Mouse (Mus musculus) neural tube, embryonic 12.5 days (tissue): Measurements from ENCODE around the gene Tnik. TPM values are rescaled to one million over a fixed set of nuclear protein-coding genes. Genes with fewer than 3 reads are reported as not detected.

ENCODE experiments used
- ATAC-seq: fragments of 200-750 bp; cut with Nextera tagmentation; 2 replicates; pipeline ENCODE4 v1.8.0; 2017; ENCODE audit warnings: low read depth, mild to moderate bottlenecking, moderate TSS enrichment, moderate library complexity; ENCODE audit not compliant: low FRiP score
- H3K27ac ChIP-seq: fragments of 300-500 bp; sonication (generic); 2 replicates; pipeline ENCODE4 v1.5.1; 2016
- H3K27me3 ChIP-seq: fragments of 300-500 bp; sonication (generic); replicated peaks from 2 replicates; pipeline ENCODE4 v1.6.1; 2016; ENCODE audit warnings: mild to moderate bottlenecking
- H3K36me3 ChIP-seq: fragments of 300-500 bp; sonication (generic); 2 replicates; pipeline ENCODE4 v1.6.1; 2016; ENCODE audit warnings: mild to moderate bottlenecking
- H3K4me1 ChIP-seq: fragments of 300-500 bp; sonication (generic); 2 replicates; pipeline ENCODE4 v1.6.1; 2016
- H3K4me2 ChIP-seq: fragments of 300-500 bp; sonication (generic); replicated peaks from 2 replicates; pipeline ENCODE4 v1.6.1; 2016; ENCODE audit warnings: mild to moderate bottlenecking
- H3K4me3 ChIP-seq: fragments of 300-500 bp; sonication (generic); 2 replicates; pipeline ENCODE4 v1.5.1; 2016
- H3K9ac ChIP-seq: fragments of 300-500 bp; sonication (generic); 2 replicates; pipeline ENCODE4 v1.6.1; 2016; ENCODE audit warnings: mild to moderate bottlenecking
- H3K9me3 ChIP-seq: fragments of 300-500 bp; sonication (generic); 2 replicates; pipeline ENCODE4 v1.6.1; 2016; ENCODE audit warnings: mild to moderate bottlenecking
- WGBS: fragments of 180-500 bp; shearing (Covaris S2); methylation state at CpG from one replicate; pipeline ENCODE4 v1.1.7; 2016; 5-methylcytosine and 5-hydroxymethylcytosine counted together
- polyA plus RNA-seq: library from polyadenylated mRNA; unstranded; fragments of >200 nt; fragmentation: Nextera tagmentation; extraction: Ambion mirVana; gene quantifications from 2 replicates; pipeline ENCODE4 v1.2.1, GENCODE M21; 2016

Tnik gene
- polyA plus RNA-seq, 1 experiment from 2014 or later: 50.6 TPM

- H3K4me2 ChIP-seq: no peak overlapping the region
- no peak overlapping the region for H3K4me3 ChIP-seq
- H3K4me1 ChIP-seq: no peaks in the 10 kb centered on the region
- H3K36me3 ChIP-seq: no peaks in the 10 kb centered on the region
- no peaks in the 10 kb centered on the region for H3K9me3 ChIP-seq
- no peak overlapping the region for H3K27ac ChIP-seq
- ATAC-seq: no peak
- no peaks in the 10 kb centered on the region for H3K27me3 ChIP-seq
- H3K9ac ChIP-seq: no peak overlapping the region
- WGBS: 83% methylated on average over 10 of the region's 10 CpGs
Measured at GRCm38 (mm10) chr3:28696162-28696561, 433.1 kb downstream of the Tnik start.

- Histone ChIP-seq H3K27me3 (no peaks in the 10 kb centered on the region), H3K9me3 (no peaks in the 10 kb centered on the region), H3K36me3 (no peaks in the 10 kb centered on the region), H3K4me3 (no peak within 1 kb of the TSS), H3K9ac (no peak within 1 kb of the TSS), H3K27ac (no peak within 1 kb of the TSS), H3K4me1 (no peaks in the 10 kb centered on the region), H3K4me2 (no peak within 1 kb of the TSS)
- WGBS: 93% methylated on average over 2 of the region's 2 CpGs
- no peak for ATAC-seq
Measured at GRCm38 (mm10) chr3:28697797-28698196, 434.8 kb downstream of the Tnik start, which contains the start of gene Slc2a2. TSS of gene Slc2a2 (plus strand) at chr3:28697903.

GRCm38 (mm10) chr3:28699601-28700000 is 436.6 kb downstream of the Tnik start:
- no peak for ATAC-seq
- H3K4me2 ChIP-seq: no peak overlapping the region

GRCm38 (mm10) chr3:28705522-28706137 is 442.6 kb downstream of the Tnik start:
- Histone ChIP-seq H3K4me3 (no peak overlapping the region), H3K4me1 (no peaks in the 10 kb centered on the region), H3K36me3 (no peaks in the 10 kb centered on the region), H3K27ac (no peak overlapping the region), H3K27me3 (no peaks in the 10 kb centered on the region), H3K9me3 (no peaks in the 10 kb centered on the region), H3K4me2 (no peak overlapping the region), H3K9ac (no peak overlapping the region)
- WGBS: 74% methylated on average over 10 of the region's 10 CpGs
- no peak for ATAC-seq

More at GRCm38 (mm10) chr3:28699601-28700000, 436.6 kb downstream of the Tnik start:
- no peaks in the 10 kb centered on the region for H3K27me3 ChIP-seq
- no peak overlapping the region for H3K9ac ChIP-seq
- no peaks in the 10 kb centered on the region for H3K9me3 ChIP-seq
- no peaks in the 10 kb centered on the region for H3K36me3 ChIP-seq
- no peak overlapping the region for H3K27ac ChIP-seq
- no peak overlapping the region for H3K4me3 ChIP-seq
- WGBS: 79% methylated on average over 4 of the region's 4 CpGs
- no peaks in the 10 kb centered on the region for H3K4me1 ChIP-seq

GRCm38 (mm10) chr3:28706736-28707135 is 443.7 kb downstream of the Tnik start:
- Histone ChIP-seq H3K4me3 (no peak overlapping the region), H3K9ac (no peak overlapping the region), H3K27ac (no peak overlapping the region), H3K4me2 (no peak overlapping the region), H3K9me3 (no peaks in the 10 kb centered on the region), H3K4me1 (no peaks in the 10 kb centered on the region), H3K27me3 (no peaks in the 10 kb centered on the region), H3K36me3 (no peaks in the 10 kb centered on the region)
- no peak for ATAC-seq
- WGBS: 79% methylated on average over 4 of the region's 4 CpGs

GRCm38 (mm10) chr3:28709740-28710139 is 446.7 kb downstream of the Tnik start:
- Histone ChIP-seq H3K27me3 (no peaks in the 10 kb centered on the region), H3K9ac (no peak overlapping the region), H3K9me3 (no peaks in the 10 kb centered on the region), H3K4me3 (no peak overlapping the region), H3K36me3 (no peaks in the 10 kb centered on the region), H3K4me1 (no peaks in the 10 kb centered on the region), H3K27ac (no peak overlapping the region), H3K4me2 (no peak overlapping the region)
- 74% methylated on average over 1 of the region's 1 CpGs for WGBS
- no peak for ATAC-seq

- Histone ChIP-seq H3K27me3 (no peaks in the 10 kb centered on the region), H3K4me2 (no peak overlapping the region), H3K4me3 (no peak overlapping the region), H3K4me1 (no peaks in the 10 kb centered on the region), H3K27ac (no peak overlapping the region), H3K9me3 (no peaks in the 10 kb centered on the region), H3K9ac (no peak overlapping the region), H3K36me3 (no peaks in the 10 kb centered on the region)
- WGBS: 82% methylated on average over 7 of the region's 7 CpGs
- ATAC-seq: no peak
Measured at GRCm38 (mm10) chr3:28713913-28714698, 451.1 kb downstream of the Tnik start.

- no peaks in the 10 kb centered on the region for H3K9me3 ChIP-seq
- H3K9ac ChIP-seq: no peak overlapping the region
- H3K27me3 ChIP-seq: no peaks in the 10 kb centered on the region
- H3K4me1 ChIP-seq: no peaks in the 10 kb centered on the region
- no peak overlapping the region for H3K4me2 ChIP-seq
- H3K36me3 ChIP-seq: no peaks in the 10 kb centered on the region
- no peak for ATAC-seq
- no peak overlapping the region for H3K27ac ChIP-seq
- WGBS: 70% methylated on average over 2 of the region's 2 CpGs
- no peak overlapping the region for H3K4me3 ChIP-seq
Measured at GRCm38 (mm10) chr3:28718521-28718920, 455.5 kb downstream of the Tnik start.

GRCm38 (mm10) chr3:28721218-28721617 is 458.2 kb downstream of the Tnik start:
- no peak for ATAC-seq
- Histone ChIP-seq H3K4me2 (no peak overlapping the region), H3K4me1 (no peaks in the 10 kb centered on the region), H3K4me3 (no peak overlapping the region), H3K9ac (no peak overlapping the region), H3K27ac (no peak overlapping the region), H3K27me3 (no peaks in the 10 kb centered on the region), H3K9me3 (no peaks in the 10 kb centered on the region), H3K36me3 (no peaks in the 10 kb centered on the region)
- WGBS: 84% methylated on average over 5 of the region's 5 CpGs

GRCm38 (mm10) chr3:28721838-28722237 is 458.8 kb downstream of the Tnik start:
- Histone ChIP-seq H3K9ac (no peak overlapping the region), H3K27me3 (no peaks in the 10 kb centered on the region), H3K36me3 (no peaks in the 10 kb centered on the region), H3K4me3 (no peak overlapping the region), H3K4me1 (no peaks in the 10 kb centered on the region), H3K9me3 (no peaks in the 10 kb centered on the region), H3K27ac (no peak overlapping the region), H3K4me2 (no peak overlapping the region)
- ATAC-seq: no peak
- 92% methylated on average over 7 of the region's 7 CpGs for WGBS

GRCm38 (mm10) chr3:28722531-28722930 is 459.5 kb downstream of the Tnik start:
- no peak for ATAC-seq
- Histone ChIP-seq H3K9ac (no peak overlapping the region), H3K36me3 (no peaks in the 10 kb centered on the region), H3K4me3 (no peak overlapping the region), H3K27me3 (no peaks in the 10 kb centered on the region), H3K9me3 (no peaks in the 10 kb centered on the region), H3K4me2 (no peak overlapping the region), H3K4me1 (no peaks in the 10 kb centered on the region), H3K27ac (no peak overlapping the region)

GRCm38 (mm10) chr3:28723534-28723933 is 460.5 kb downstream of the Tnik start:
- no peak overlapping the region for H3K9ac ChIP-seq
- no peak for ATAC-seq
- 67% methylated on average over 6 of the region's 6 CpGs for WGBS

GRCm38 (mm10) chr3:28725203-28725602 is 462.2 kb downstream of the Tnik start:
- no peaks in the 10 kb centered on the region for H3K4me1 ChIP-seq
- H3K27me3 ChIP-seq: no peaks in the 10 kb centered on the region
- no peaks in the 10 kb centered on the region for H3K9me3 ChIP-seq
- no peak overlapping the region for H3K4me2 ChIP-seq
- no peak overlapping the region for H3K4me3 ChIP-seq
- H3K27ac ChIP-seq: no peak overlapping the region
- WGBS: 94% methylated on average over 13 of the region's 13 CpGs
- no peak for ATAC-seq
- no peaks in the 10 kb centered on the region for H3K36me3 ChIP-seq
- H3K9ac ChIP-seq: no peak overlapping the region

More at GRCm38 (mm10) chr3:28723534-28723933, 460.5 kb downstream of the Tnik start:
- Histone ChIP-seq H3K4me1 (no peaks in the 10 kb centered on the region), H3K27me3 (no peaks in the 10 kb centered on the region), H3K4me2 (no peak overlapping the region), H3K9me3 (no peaks in the 10 kb centered on the region), H3K36me3 (no peaks in the 10 kb centered on the region), H3K27ac (no peak overlapping the region), H3K4me3 (no peak overlapping the region)
